Mouse (Mus musculus) olfactory bulb, adult 2 months (tissue): Measurements from ENCODE around the gene Lrrc38.

Source experiments
- CTCF ChIP-seq: fragments of 200-500 bp; IDR thresholded peaks from 2 replicates; pipeline ENCODE4 v1.5.1; 2012; ENCODE audit warnings: low read depth, mild to moderate bottlenecking, low read length, moderate library complexity; ENCODE audit not compliant: insufficient read depth
- POLR2A ChIP-seq: fragments of 200-500 bp; IDR thresholded peaks from 2 replicates; pipeline ENCODE4 v1.6.1; 2012; ENCODE audit warnings: mild to moderate bottlenecking, low read depth, low read length, moderate library complexity; ENCODE audit not compliant: insufficient read depth

- TF ChIP-seq POLR2A (no peak), CTCF (no peak)
Observed at GRCm38 (mm10) chr4:143341470-143341869, 8.1 kb upstream of the Lrrc38 start.
